Mouse (Mus musculus): ENCODE data around the gene Arnt.
"Not testable (repeated sequence)": the region's sequence is repeated elsewhere in the genome, so short reads cannot be mapped to it uniquely, and the experiment has no call there.

The Arnt gene

DNA sequence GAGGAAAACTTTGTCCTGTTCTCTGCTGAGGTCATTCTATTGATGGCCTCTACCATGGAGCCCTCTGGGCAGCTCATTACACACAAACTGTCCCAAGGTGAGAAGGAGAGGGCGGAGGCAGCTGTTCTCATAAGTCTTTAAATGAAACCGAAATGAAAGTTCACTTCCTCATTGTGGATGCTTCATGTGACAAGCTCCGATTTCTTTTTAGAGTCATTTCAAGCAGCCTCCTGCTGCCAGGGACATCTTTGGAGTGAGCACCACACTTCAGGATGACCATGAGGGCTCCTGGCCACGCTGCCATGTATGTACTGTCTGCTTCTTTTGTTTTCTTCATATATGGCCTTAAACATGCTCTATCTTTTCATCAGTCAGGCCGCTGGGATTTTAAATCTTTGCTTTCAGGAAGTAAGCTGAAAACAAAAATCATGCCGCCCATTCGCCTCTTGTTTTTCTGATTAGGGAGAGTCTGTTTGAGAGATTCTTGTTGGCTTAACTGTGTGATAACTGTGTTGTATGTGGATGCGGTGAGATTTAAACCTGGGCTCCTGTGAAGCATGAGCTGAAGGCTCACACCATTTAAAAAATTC lies 92.5 kb downstream of the Arnt start, which contains the start of gene Ctss:
Gene Ctss, plus strand, starts transcription at position 165 of the 590 bp plus-strand sequence.
- no peak for DNase-seq (ENCODE audit: low read depth, low spot score)

DNA sequence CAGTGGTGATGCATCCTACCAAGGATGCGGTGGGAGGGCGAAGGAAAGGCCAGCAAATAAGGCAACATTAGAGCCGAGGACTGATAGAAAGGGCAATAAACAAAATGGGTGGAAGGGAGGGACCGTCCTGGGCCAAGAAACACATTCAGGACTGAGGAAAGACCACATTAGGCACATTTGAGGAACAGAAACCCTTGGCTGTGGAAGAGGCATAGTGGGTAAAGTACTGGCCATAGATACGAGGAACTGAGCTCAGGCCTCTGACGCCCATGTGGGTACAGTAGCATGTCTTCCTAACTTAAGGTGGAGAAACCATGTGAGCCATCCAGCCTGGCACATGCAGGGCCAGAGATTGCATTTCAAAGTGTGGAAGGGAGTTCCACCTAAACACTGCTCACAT lies 95.6 kb downstream of the Arnt start:
- DNase-seq (ENCODE audit: low read depth, low spot score) = no peak

DNA sequence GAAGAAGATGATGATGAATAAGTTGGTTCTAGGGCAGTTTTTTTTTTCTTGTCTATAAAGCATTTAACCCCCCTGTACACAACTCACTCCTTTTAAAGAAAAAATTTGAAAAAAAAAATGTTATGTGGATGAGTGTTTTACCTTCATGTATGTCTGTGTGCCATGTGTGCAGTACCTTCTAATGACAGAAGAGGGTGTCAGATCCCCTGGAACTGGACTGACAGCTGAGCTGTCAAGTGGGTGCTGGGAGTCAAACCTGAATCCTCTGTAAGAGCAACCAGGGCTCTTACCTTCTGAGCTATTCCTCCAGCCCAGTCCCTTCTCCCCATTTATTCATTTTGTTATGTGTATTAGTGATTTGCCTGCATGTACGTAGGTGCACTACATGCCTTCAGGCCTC lies 96.8 kb downstream of the Arnt start:
- DNase-seq (ENCODE audit: low read depth, low spot score) = no peak

DNA sequence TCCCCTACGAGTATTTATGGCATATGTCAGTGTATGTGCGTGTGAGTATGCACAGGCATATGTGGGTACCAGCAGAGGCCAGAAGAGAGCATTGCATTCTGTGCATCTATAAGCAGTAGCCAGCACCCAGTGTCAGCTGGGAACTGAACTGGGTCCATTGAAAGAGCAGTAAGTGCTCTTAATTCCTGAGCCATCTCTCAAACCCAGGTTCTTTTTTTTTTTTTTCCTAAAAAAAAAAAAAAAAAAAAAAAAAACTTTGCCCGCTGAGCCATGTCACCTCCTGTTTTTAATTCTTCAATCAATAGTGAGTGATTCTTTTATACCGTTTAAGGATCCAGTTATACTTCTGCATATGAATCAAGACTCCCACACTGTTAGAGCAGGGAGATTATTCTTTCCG lies 99.2 kb downstream of the Arnt start:
- DNase-seq (ENCODE audit: low read depth, low spot score) = no peak

DNA sequence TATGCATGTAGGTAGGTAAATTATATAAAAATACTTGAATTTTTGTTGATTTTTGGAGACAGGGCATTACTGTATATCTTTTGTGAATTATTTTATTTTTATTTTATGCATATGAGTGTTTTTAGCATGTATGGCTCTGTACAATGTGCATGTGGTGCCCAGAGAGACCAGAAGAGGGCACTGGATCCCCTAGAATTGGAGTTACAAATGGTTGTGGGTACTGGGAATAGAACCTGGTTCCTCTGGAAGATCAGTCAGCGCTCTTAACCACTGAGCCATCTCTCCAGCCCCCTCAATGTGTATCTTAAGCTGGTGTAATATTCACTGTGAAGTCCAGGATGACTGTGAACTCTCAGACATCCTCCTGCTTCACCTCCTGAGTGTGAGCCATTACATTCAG lies 100.7 kb downstream of the Arnt start:
- no peak for DNase-seq (ENCODE audit: low read depth, low spot score)

DNA sequence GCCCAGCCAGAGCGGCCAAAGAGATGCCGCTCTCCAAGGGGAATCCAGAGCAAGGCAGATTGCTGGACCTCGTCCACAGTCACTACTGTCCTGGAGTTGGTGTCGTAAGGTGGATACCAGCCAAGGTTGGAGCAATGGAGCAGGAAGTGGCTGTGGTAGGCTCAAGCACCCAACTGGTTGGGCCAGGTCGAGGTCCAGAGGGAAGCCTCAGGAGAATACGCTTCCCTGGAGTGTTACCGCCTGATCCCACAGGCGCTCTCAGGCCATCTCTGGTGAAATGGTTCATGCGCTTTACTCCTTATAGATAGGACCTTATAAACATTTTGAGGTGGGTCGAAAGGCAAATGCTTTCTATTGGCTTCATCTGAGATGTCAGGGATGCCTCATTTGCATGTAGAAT lies 104.7 kb downstream of the Arnt start:
- DNase-seq (ENCODE audit: low read depth, low spot score) = no peak

DNA sequence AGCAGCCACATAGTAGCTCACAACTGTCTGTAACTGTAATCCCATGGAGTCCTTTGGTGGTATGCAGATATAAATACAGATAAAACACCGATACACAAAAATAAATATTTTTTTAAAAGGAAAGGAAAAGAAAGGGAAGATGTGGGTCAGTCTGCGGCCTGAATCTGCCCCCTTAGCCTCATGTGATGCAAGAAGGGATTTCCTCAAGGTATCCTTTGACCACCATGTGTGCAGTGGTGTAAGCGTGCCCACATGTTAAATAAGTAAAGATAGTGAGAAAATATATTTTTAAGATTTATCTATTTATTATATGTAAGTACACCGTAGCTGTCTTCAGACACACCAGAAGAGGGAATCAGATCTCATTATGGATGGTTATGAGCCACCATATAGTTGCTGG lies 105.6 kb downstream of the Arnt start:
- DNase-seq (ENCODE audit: low read depth, low spot score) = no peak

DNA sequence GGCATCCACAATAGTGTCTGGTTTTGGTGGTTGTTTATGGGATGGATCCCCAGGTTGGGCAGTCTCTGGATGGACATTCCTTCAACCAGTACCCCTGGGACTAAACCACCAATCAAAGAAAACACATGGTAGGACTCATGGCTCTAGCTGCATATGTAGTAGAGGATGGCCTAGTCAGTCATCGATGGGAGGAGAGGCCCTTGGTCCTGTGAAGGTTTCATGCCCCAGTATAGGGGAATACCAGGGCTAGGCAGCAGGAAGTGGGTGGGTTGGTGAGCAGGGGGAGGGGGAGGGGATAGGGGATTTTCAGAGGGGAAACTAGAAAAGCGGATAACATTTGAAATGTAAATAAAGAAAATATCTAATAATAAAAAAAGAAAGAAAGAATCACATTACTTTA lies 107.0 kb downstream of the Arnt start:
- DNase-seq (ENCODE audit: low read depth, low spot score) = not testable (repeated sequence)

DNA sequence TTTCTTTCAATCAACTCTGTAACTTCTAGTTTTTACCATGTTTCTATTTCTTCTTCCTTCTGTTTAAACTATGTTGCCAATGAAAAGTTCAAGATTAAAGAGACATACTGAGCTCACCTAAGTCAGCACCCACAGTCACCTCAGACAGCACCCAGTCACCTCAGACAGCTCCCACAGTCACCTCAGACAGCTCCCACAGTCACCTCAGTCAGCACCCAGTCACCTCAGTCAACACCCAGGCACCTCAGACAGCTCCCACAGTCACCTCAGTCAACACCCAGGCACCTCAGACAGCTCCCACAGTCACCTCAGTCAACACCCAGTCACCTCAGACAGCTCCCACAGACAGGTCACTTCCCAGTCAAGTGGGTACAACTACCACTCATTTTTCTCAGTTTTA lies 108.0 kb downstream of the Arnt start:
- no peak for DNase-seq (ENCODE audit: low read depth, low spot score)

DNA sequence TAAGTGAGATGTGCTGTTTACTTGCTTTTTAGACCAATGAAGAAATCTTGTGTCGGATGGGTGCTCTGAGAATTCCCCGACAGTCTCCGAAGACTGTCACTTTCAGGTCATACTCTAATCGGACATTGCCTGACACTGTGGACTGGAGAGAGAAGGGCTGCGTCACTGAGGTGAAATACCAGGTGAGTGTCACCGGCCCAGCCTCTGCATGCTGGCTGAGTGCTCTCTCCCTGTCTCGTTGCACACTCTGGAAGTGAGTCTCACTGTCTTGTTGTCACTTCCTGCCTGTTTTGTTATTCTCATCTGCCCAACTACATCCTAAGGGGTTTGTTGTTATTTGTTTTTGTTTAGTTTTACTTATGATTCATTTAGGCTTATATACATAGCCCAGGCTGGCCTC lies 108.8 kb downstream of the Arnt start:
- no peak for DNase-seq (ENCODE audit: low read depth, low spot score)
